Mouse (Mus musculus) liver (tissue): ENCODE results near the gene Minos1.

ENCODE experiments used
- DNase-seq: peaks from one replicate; pipeline ENCODE4 v3.0.0-alpha.2; 2020; ENCODE audit warnings: mixed read lengths

Minos1 gene

DNA sequence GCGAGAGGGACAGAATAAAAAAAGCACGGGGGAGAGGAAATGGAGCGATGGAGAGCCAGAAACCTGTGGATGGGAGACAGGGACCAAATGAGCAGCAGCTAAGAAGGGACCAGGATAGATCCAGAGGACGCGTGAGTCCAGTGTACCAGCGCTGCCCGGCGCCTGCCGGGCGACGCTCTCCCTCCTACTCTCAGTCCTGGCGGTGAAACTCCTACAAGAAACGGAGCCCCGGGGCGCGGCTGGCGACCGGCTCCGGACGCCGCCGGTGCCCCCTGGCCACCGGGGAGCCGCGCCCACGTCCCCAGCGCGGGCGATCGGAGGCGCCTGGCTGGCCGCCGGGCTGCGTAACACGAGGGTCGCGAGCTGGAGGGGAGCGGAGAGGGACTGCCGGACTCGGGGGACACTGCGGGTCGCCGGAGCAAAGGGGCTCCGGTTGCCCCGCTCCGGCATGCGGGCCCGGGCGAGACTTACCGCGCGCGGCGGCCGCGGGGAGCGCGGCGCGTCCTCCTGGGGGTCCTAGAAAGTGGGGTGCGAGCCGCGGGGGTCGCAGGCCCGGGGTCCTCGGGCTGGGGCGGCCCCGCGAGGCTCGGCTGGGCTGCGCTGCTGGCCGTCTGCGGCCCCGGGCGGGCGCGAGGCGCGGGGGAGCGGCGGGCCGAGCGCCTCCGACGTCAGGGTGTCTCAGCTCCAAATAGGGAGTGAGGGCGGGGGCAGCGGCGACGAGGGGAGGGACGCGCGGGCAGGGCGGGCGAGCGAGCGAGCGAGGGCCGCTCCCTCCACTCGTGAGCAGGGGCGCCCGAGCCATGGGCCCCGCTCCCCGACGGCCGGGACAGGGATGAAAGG, 38.3 kb downstream of the Minos1 start, which contains the start of gene Nbl1:
Nbl1 (minus strand) TSS at position 638 of the 840 bp plus-strand sequence.
- DNase-seq: peak; percentile 42

DNA sequence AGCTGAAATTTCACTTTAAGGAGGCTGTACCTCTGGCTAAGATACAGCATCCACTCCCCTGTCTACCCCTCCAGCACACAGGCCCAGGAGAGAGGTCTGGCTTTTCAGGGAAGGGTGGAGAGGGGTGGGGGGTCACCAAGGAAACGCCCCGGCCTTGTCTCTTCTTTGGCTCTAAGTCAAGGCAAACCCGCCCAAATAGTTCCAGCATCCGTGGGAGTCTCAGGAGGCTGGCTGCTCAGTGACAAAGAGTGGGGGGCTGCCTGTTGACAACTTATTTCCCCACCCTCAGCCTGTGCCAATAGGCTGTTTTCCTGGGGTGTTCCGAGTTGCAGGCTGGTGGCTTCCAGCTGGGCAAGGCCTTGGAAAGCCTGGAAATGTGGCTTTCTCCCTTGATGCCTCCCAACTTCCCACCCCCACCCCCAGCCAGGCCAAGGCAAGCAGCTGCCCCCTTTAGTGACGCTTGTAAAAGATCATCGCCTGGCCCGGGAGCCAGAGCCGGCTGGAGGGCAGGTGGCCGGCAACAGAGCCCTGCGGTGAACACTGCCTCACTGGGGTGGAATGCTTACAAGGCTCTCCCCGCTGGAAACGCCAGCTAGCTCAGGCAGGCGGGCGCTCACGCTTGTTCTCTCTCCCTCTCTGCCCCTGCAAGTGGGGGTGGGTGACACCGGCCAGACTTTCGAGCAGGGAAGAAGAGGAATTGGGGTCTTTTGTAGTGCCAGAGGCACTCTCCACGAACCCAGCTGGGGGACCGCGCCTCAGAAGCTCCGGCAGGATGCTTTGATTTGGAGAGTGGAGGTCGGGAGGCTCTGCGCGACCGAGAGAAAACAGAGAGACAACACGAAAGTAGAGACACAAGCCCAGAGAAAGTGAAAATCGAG, 39.2 kb downstream of the Minos1 start:
- DNase-seq: no peak

DNA sequence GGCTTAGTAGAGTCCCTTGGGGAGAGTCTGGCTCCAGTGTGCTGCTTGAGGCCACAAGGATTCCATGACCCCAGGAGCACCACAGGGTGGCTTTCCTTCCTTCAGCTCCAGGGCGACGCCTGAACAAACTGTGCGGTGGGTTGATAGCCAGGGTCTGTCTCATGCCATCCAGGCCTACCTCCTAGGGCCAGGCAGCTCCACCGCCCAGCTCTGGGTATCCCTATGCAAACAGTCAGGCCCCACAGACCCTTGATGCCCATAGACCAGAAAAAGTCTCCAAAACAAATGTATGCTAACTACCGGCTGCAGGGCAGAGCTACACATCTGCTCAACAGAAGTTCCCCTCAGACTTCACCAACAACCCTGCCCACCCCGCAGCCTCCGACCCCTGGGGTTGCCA, 39.8 kb downstream of the Minos1 start:
- no peak for DNase-seq

DNA sequence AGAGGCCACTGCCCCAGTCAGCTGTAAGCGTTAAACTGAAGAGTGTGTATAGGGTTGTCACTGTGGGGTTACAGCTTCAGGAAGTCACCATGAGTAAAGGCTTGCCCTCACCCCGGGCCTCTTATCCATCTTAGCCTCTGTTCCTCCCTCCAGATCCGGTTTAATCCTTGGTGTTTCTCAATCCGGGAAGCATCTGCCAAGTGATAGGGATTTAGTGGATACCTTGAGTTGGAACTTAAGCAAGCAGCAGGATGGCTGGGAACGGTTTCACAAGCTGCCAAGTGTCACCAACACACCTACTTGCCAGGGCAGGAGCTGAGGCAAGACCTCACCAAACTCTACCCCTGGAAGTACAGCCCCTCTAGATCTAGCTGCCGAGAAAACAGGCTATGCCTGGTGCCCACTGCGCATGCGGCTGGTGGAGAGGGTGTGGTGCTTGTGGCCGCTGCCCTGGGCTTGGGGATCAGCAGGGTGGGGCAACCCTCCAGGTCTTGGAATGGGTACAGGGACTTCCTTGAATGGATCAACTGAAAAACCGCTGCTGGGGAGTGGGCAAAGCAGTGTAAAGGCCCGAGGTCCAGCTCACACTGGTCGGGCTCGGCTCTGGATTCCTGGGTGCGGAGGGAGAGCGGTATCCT, 40.5 kb downstream of the Minos1 start:
- no peak for DNase-seq

DNA sequence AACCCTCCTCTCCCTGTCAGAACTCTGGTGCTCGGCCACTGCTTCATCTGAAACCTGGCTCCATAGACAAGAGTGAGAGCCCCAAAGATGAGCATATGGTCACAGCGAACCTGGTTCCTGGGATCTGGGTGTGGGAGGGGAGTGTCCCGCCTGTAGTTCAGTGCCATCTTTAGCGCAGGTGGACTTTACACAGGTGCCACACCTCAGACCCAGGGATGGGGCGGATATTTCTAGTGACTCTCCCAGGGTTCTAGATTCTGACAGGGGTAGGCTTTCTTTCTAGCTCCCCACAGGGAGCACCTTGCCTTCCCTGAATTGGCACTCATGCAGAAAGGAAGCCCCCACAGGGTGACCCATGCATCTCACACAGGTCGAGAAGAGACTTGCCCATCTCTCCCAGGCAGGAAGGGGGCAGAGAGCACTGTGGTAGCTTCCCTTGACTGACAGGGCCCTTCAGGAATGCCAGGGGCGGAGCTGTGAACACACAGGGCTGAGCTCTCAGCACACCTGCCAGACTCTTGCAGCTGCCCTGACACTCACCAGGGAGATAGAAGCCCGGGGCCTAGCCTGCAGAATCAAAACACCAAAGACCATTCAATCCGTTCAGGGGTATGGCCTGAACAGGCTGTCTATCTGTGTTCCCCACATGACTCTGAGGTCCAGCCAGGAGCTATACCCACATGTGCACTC, 41.8 kb downstream of the Minos1 start:
- no peak for DNase-seq

DNA sequence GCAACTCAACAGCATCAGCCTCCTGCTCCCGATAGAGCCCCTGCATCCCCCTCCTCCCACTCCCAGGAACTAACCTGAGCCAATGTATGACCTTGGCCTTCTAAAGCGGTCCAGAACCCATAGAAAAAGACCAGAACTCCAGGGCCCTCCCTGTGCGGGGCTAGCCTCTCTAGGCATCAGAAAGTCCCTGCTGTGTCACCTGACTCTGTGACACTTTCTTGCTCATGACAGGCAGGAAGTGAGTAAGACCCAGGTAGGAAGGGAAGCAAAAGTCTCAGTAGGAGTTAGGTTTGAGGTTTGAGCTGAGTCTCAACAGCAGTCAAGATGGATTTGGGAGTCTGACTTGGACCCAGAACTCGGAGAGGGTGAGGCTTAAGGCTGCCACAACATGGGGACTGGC, 43.9 kb downstream of the Minos1 start:
- DNase-seq: no peak

DNA sequence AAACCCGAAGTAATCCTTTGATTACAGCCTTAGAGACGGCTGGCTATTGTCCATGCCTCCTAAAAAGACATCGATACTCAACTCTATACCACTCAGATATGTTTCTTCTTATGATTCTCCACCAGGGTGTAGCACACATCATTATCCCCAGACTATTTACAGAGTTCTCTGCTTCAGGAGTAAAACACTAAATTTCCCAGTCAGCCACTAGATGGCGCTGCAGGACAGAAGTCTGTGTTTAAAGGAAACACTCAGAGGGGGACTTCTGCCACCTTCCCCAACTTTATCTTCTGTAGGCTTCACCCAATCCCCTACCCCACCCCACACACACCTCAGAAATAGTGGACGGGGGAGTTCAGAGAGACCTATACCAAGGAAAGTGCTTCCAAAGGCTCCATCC, 44.9 kb downstream of the Minos1 start:
- peak; percentile 79 for DNase-seq

DNA sequence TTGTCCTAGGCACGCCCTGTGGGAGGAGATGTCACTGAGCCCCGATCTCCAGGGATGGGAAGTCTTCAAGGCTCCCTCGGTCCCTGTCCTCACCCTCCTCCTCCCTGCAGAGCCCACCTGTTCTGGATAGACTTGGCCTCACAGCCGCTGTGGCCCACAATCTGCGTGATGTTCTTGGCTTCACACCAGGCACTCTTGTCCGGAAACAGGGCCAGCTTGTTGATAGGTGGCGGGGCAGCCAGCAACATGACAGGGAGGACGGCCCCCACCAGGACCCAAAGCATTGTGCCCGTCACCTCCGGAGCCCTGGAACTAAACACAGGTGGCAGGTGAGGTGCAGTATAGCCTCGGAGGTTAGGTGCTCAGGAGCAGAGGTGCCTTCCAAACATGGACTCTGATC, 45.6 kb downstream of the Minos1 start:
- DNase-seq: no peak

DNA sequence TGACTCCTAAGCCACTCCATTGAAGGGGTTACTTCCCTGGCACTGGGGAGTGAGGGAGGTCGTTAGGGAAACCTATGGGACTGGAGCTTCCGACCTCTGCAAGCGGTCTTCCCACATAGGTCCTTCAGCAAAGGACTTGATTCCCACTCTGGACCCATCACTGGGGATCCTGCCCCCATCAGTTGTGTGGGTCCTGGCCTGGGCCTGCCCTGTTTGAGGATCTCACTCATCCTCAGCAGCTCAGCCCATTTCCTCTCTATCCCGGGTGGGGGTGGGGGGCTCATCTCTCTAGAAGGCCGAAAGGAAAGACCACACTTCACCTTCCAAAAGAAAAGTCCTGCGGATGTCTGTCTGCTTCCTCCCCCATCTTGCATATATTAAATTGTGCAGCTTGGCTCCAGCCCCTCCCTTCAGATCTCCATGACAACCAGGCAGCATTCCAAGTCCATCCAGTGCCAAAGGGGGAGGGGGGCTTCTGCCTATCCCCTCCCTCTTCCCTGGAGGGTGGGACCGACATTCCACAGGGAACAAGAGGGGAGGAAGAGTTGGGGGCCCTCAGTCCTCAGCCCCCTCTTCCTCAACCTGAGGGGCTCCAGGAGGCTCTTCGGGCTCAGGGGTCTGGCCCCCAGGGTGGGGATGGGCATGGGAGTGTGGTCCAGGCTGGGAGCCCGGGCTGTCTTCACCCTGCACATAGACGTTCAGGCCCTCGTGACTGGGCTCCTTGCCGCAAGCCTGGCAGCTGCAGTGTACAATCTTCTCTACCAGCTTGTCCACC, 47.9 kb downstream of the Minos1 start:
- DNase-seq: peak; percentile 45

DNA sequence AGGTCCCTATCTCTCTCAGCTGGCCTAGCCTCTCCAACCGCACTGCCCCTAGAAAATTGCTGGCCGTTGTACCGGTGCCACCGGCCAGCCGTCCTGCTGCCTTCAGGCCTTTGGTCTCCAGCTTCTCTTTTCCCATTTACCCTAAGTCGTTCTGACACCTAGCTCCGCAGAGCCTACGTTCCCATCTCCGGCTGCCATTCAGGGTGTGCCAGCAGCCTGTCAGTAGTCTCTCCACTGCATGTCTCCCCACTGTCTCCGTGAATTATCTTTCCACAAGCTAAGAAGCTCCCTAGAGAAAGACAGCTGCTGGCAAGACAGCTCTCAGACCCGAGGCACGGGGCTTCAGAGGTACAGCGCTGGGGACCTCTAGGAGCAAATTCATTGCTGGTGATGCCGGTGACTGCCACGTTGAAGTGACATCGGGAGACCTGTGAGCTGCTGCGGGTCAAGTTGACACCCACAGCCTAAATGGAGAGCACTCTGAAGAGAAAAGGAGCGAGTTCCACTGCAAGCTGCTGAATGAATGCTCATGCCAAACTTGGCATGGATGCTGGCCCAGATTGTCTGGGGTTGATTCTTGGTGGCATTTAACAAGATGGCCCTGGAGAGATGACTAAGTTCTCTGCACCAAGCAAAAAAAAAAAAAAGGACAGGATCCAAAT, 49.5 kb downstream of the Minos1 start:
- DNase-seq: no peak

DNA sequence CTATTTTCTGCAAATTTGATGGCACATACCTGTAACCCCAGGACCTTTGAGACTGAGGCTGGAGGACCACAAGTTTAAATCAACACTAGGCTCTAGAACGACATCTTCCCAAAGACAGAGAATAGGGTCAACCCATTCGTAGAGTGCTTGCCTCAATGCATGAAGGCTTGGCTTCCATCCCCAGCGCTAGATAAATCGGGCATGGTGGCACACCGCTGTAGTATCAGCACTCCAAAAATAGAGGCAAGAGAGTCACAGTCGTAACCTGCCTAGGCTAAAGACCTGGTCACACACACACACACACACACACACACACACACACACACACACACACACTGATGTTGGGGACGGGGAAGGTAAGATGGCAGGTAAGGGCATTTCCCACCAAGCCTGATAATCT, 50.7 kb downstream of the Minos1 start:
- DNase-seq: no peak

DNA sequence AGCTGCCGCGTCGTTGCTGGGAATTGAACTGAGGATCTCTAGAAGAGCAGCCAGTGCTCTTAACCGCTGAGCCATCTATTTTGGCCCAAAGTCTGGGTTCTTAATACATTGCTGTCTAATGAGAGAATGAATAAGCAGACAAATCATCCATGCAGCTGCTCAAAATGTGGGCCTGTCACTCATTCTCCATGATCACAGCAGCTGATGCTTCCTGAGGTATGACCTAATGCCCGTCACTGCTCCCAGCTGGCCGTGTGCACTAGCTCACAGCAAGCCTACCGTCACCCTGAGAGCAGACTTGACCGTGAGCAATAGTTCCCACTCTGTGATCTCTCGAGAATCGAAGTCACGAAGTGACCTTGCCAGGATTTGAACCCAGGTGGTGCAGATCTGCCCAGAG, 51.5 kb downstream of the Minos1 start:
- no peak for DNase-seq

DNA sequence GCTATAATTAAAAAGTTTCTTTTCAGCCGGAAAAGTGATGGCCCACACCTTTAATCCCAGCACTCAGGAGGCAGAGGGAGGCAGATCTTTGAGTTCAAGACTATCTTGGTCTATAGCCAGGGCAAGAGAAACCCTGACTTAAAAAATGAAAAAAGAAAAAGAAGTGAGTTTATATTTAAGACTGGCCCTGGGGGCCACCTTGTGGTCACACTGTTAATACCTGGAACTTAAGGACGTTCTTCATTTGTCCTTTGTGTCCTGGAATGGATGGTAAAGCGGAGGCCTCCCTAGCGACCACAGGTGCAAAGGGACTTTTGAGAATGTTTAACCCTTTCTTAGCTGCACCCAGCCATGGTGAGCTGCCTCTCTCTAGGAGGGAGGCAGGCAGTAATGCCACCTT, 52.2 kb downstream of the Minos1 start:
- no peak for DNase-seq

DNA sequence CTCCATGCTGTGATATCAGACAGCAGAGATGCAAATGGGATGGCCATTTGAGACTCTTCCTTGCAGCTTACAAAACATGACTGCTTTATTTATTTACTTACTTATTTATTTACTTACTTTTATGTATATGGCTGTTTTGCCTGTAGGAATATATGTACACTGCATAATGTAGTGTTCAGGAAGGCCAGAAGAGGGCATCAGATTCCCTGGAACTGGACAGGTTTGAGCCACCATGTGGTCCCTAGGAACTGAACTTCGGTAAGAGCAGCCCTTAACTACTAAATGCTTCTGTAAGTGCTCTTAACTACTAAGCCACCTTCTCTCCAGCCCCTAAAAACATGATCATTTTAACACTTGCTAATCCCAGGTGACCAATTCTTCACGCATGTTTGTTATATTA, 52.6 kb downstream of the Minos1 start:
- DNase-seq: no peak

DNA sequence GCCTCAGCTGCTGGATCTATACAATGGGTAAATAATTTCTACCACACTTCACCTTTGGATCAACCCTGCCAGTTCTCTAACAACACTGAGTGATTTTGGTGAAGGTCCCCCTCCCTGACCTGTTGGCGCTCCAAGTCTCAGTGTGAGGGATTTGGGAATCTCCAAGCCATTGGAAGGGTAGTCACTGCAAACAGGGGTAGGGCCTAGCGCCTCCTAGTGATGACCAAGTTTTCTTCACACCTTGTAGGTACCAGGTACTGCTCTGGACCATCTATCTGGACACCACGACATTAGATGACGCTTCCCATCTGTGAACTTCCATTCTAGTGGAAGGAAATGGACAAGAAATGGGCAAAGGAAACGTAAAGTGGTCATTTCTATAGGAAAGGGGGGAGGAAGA, 55.0 kb downstream of the Minos1 start:
- DNase-seq: no peak

DNA sequence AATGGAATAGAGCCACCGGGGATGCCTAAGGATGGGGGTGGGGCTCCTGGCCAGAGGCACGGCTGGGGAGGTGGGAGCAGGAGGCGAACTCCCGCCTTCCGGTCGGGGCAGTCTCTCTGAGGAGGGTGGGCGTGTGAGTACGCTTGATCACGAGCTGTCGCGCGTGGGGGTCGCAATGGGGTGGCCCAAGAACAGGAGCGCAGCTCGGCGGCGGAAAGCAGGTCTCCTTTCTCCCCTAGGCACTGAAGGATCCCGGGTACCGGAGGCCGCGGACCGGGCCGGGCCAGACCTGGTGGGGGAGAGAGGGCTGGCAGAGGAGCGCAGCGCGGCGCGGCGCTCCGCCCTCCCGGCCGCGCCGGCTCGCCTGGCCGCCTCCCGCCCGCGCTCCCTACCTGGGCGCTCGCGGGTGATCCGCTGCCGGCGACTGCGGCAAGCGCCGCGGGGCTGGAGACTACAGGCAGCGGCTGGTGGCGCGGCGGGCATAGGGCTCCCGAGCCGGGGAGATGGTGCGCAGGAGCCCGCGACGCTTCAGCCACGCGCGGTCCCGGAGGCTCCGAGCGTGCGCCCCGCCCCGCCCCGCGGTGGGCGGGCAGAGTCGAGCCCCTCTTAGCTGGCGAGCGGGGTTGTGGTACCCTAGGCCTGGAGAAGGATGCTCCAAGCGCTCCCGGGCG, 55.7 kb downstream of the Minos1 start, which contains the start of gene Htr6:
Htr6 (minus strand) TSS at position 530 of the 671 bp plus-strand sequence.
- DNase-seq: no peak

DNA sequence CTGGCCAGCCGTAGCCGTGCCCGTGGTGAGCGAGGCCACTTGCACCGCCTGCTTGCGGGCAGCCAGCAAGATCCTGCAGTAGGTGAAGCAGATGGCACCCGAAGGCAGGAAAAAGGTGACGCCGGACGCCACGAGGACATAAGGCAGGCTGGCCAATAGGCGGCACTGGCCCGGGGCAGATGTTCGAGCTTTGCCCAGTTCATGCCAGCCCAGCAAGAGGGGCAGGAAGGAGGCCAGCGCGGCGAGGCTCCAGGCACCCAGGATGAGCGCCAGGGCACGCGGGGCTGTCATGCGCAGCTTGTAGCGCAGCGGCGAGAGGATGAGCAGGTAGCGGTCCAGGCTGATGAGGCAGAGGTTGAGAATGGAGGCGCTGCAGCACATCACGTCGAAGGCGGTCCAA, 56.9 kb downstream of the Minos1 start:
- no peak for DNase-seq

DNA sequence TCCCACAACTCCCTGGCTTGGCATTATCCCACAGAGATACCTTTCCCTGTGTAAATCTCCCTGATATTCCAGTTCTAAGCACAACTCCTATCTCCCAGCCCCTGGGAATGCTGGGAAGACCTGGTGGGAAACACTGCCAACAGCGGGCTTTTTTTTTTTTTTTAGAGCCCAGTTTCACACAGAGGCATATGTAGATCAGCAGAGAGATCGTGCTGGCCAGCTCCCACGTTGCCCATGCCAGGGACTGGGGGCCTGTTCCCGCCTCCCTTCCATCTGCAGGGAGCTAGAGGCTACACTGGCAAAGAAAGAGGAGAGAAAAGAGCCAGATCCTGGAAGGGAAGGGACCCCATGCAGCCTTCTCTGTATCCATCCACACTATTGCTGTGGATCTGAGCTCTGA, 62.6 kb downstream of the Minos1 start:
- no peak for DNase-seq

DNA sequence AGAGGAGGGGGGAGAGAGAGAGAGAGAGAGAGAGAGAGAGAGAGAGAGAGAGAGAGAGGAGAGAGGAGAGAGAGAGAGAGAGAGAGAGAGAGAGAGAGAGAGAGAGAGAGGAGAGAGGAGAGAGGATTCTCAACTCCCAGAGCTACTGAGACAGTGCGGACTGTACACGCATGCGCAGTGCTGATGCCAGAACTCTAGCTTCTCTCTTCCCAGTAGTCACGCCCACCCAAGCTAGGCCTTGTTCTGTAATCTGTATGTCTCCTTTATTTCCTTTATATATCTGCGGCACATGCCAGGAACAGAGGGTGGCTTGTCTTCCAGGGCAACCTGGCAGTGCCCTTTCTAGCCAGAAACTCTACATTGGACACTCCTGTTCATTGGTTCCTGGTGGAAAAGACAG, 66.1 kb downstream of the Minos1 start:
- DNase-seq: no peak

DNA sequence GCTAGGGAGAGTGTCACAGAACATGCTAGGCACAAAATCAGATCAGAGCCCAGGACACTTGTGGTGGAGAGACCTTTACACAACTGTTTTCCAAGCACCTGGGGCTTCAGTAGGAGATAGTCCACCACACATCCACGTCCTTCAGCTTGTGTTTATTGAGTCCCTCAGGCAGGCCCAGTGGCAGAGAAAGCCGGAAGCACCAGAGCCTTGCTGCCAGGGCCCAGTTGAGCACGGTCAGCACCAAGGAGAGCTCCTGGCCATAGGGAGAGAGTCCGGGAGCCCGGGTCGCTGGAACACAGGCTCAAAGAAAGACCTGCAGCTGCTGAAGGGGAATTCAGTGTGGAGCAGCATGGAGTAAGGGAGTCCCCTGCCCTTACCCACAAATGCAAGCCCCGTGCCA, 71.3 kb downstream of the Minos1 start:
- peak; percentile 61 for DNase-seq

DNA sequence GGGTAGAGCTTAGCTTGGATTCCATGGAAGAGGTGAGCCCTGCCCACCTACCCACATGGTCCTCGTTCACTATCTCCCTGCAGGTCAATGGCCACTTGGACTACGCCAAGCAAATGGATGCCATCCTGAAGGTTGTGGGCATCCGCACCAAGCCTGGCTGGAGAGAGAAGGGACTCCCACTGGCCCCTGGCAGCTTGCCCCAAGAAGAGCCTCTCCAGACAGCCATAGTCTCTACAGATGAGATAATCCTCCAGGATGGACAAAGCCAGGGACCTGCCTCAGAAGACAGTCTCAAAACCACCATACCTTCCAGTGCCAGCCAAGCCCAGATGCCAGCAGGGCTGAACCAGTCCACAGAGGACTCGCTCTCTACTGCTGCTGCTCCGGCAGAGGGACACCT, 72.9 kb downstream of the Minos1 start:
- DNase-seq: no peak
